Mouse (Mus musculus): ENCODE measurements at regions not wholly inside any gene's neighbourhood (a gene's known extent, or its start where the extent isn't known, plus 50 kb on each side); places are given as distances from the start of the nearest gene placed in this dataset.

DNA sequence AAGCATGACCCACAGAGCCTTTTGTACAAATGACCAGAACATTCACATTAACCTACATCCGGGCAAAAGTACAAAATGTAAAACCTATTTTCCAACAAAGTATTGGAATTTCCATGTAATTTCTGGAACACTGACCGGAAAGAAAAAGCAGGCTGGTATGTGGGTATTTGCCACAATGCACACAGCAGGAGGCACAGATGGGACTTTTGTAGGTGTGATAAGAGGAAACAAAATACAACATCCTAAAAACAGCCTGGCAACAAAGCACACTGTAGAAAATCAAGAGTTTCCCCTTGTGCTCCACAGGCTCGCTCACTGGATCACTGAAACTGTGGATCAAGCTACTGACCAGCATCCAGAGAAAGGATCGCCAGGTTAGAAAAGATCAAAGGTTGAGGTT is 94.4 kb downstream of the Sptssa start:
- DNase-seq (ENCODE audit: low spot score) (no peak), ATAC-seq (no peak)
- no peaks in the 10 kb centered on the region for H3K9me3 ChIP-seq (ENCODE audit: low read length)
- H3K4me2 ChIP-seq (ENCODE audit: low read depth, low read length), result no peak overlapping the region
- 89% methylated on average over 4 of the region's 4 CpGs for WGBS
- H3K9ac ChIP-seq (replicated peaks; ENCODE audit: low read length), result no peak overlapping the region
- no peaks in the 10 kb centered on the region for H3K36me3 ChIP-seq (ENCODE audit: insufficient read depth, low read length)
- no peak overlapping the region for H3K27ac ChIP-seq
- H3K4me3 ChIP-seq (ENCODE audit: low read length), result no peak overlapping the region
- H3K27me3 ChIP-seq (ENCODE audit: insufficient read depth, low read length), result no peaks in the 10 kb centered on the region
- TF ChIP-seq CTCF (IDR thresholded peaks at IDR 0.05; ENCODE audit: low read depth), result no peak
- H3K4me1 ChIP-seq (ENCODE audit: insufficient read depth, low read length), result no peaks in the 10 kb centered on the region

DNA sequence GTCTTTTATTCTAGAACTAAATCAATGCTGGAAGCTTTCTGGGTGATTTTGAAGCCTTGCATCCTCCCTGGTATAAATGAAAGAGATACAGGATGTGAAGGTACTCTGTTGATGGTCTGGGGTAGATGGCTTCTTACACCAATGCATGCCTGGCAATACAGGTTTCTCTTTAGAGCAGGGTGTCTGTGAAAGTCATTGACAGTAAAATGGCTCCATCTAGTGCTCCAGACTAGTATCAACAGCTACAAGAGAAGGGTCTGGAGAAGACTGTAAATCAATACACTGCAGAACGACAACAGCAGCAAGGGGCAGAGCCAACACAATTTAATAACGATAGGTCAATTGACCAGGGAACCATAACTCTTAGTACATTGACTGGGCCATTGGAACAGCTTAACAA is 98.3 kb downstream of the Sptssa start:
- peak; percentile 86 for DNase-seq (ENCODE audit: low spot score)
- peak; percentile 83 for TF ChIP-seq CTCF (IDR thresholded peaks at IDR 0.05; ENCODE audit: low read depth)
- Histone ChIP-seq H3K27ac (no peak overlapping the region), H3K9me3 (ENCODE audit: low read length) (no peaks in the 10 kb centered on the region), H3K27me3 (ENCODE audit: insufficient read depth, low read length) (no peaks in the 10 kb centered on the region), H3K9ac (replicated peaks; ENCODE audit: low read length) (no peak overlapping the region), H3K4me2 (ENCODE audit: low read depth, low read length) (no peak overlapping the region), H3K4me3 (ENCODE audit: low read length) (no peak overlapping the region), H3K4me1 (ENCODE audit: insufficient read depth, low read length) (no peaks in the 10 kb centered on the region), H3K36me3 (ENCODE audit: insufficient read depth, low read length) (no peaks in the 10 kb centered on the region)
- 44% methylated on average over 2 of the region's 2 CpGs for WGBS
- peak; percentile 83 for ATAC-seq

DNA sequence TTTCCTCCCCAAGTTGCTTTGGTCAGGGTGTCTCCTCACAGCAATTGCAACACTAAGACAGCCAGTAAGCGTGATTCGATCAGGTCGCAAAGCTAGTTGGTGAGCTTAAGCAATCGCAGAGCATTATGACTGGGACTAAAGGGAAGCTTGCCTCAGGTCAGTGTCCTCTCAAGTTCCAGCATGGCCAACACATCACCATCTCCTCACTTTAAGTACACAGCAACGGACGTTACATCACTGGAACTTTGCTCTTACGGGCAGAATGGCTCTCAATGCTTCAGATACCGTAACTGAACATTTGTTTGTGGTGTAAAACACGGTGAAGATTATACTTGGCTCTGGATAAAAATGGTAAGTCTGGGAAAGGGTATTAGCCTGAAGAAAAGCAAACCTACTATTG is 106.7 kb downstream of the Sptssa start:
- Histone ChIP-seq H3K9ac (replicated peaks; ENCODE audit: low read length) (no peak overlapping the region), H3K27ac (no peak overlapping the region), H3K27me3 (ENCODE audit: insufficient read depth, low read length) (no peaks in the 10 kb centered on the region), H3K4me1 (ENCODE audit: insufficient read depth, low read length) (no peaks in the 10 kb centered on the region), H3K9me3 (ENCODE audit: low read length) (no peaks in the 10 kb centered on the region), H3K4me3 (ENCODE audit: low read length) (no peak overlapping the region), H3K36me3 (ENCODE audit: insufficient read depth, low read length) (no peaks in the 10 kb centered on the region), H3K4me2 (ENCODE audit: low read depth, low read length) (no peak overlapping the region)
- ATAC-seq (no peak), DNase-seq (ENCODE audit: low spot score) (no peak)
- WGBS, result 90% methylated on average over 9 of the region's 9 CpGs
- TF ChIP-seq CTCF (IDR thresholded peaks at IDR 0.05; ENCODE audit: low read depth), result no peak

DNA sequence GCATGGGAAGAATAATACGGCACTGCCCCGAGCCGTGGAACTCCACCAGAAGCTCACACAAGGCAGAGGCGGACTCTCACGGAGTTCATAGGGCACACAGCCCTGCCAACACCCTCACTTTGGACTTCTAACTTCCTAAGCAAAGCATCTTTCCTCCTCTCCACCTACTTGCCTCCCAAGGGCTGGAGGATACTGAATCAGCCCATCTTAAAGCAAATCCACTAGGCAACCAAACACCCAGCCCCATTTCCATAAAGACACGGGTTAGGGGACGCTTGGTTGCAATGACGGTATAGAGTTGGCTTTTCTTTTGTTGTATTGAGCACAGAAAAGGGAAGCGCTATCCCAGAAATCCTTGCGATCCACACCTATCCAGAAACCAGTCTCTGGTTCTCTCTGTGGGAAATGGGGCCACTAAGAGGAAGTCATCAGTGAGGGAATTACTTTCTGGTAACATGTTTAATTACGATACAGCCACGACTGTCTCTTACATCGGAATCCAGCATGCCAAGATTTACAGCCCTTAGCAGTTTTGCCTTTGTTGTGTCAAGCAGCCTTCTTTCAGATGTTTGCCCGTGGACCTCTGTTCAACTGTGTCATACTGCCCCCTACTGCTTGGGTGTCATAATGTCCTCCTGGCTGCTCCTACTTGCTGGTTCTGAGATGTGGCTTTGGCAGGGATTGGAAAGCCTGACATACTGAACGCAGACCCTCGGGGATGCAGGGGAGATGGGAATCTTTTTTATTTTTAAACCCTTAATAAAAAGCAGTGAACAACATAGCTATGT is 110.4 kb downstream of the Sptssa start:
- Histone ChIP-seq H3K4me2 (ENCODE audit: low read depth, low read length) (peak overlapping the region; percentile 39), H3K9me3 (ENCODE audit: low read length) (no peaks in the 10 kb centered on the region), H3K9ac (replicated peaks; ENCODE audit: low read length) (no peak overlapping the region), H3K27ac (no peak overlapping the region), H3K27me3 (ENCODE audit: insufficient read depth, low read length) (no peaks in the 10 kb centered on the region), H3K4me1 (ENCODE audit: insufficient read depth, low read length) (no peaks in the 10 kb centered on the region), H3K36me3 (ENCODE audit: insufficient read depth, low read length) (no peaks in the 10 kb centered on the region), H3K4me3 (ENCODE audit: low read length) (no peak overlapping the region)
- peak; percentile 85 for TF ChIP-seq CTCF (IDR thresholded peaks at IDR 0.05; ENCODE audit: low read depth)
- peak; percentile 89 for DNase-seq (ENCODE audit: low spot score)
- 27% methylated on average over 16 of the region's 16 CpGs for WGBS
- ATAC-seq, result peak; percentile 76; the same call in 1 of the 2 replicates

DNA sequence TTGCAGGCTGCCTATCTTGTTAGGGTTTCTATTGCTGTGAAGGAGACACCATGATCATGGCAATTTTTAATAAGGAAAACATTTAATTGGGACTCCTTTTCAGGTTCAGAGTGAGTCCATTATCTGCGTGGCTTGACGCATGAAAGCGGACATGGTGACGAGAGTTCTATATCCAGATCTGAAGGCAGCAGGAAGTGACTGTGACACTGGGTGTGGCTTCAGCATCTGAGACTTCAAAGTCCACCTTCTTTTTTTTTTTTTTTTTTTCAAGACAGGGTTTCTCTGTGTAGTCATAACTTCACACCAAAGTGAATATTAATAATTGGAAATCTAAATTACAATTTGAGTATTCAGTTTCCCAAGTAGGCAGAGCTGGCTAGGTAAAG is 118.1 kb downstream of the Sptssa start:
- Histone ChIP-seq H3K27ac (no peak overlapping the region), H3K4me1 (ENCODE audit: insufficient read depth, low read length) (no peaks in the 10 kb centered on the region), H3K9me3 (ENCODE audit: low read length) (no peaks in the 10 kb centered on the region), H3K4me2 (ENCODE audit: low read depth, low read length) (no peak overlapping the region), H3K9ac (replicated peaks; ENCODE audit: low read length) (no peak overlapping the region), H3K27me3 (ENCODE audit: insufficient read depth, low read length) (no peaks in the 10 kb centered on the region), H3K4me3 (ENCODE audit: low read length) (no peak overlapping the region), H3K36me3 (ENCODE audit: insufficient read depth, low read length) (no peaks in the 10 kb centered on the region)
- no peak for TF ChIP-seq CTCF (IDR thresholded peaks at IDR 0.05; ENCODE audit: low read depth)
- WGBS, result 91% methylated on average over 4 of the region's 4 CpGs
- ATAC-seq, result no peak
- no peak for DNase-seq (ENCODE audit: low spot score)

DNA sequence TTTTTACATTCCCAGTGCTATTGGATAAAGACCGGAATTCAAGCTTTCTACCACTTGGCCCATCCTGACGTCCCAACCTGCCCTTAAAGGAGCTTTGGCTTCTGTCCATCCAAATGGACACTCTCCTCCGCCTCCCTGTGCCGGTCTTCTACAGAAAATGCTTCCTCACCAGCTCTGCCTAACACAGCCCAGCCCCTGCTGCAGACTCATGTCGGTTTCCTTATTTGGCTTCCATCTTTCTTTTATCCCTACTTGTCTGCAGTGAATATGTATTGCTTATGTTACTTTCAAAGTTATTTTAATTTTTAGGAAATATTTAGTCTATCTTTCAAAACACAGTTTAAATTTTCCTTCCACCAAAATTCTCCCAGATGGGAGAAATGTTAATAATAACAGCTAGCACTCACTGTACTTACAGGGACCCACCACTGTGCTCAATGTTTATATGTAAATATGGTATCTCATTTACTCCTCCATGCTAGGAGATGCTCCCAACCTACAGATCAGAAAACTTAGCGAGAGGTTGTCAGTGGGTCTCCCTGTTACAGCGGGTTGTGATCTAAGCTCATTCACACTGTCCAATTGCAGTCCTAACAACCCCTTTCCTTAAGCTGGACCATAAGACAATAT is 118.6 kb downstream of the Sptssa start:
- Histone ChIP-seq H3K36me3 (ENCODE audit: insufficient read depth, low read length) (no peaks in the 10 kb centered on the region), H3K9ac (replicated peaks; ENCODE audit: low read length) (no peak overlapping the region), H3K9me3 (ENCODE audit: low read length) (no peaks in the 10 kb centered on the region), H3K4me3 (ENCODE audit: low read length) (no peak overlapping the region), H3K27ac (no peak overlapping the region), H3K4me1 (ENCODE audit: insufficient read depth, low read length) (no peaks in the 10 kb centered on the region), H3K27me3 (ENCODE audit: insufficient read depth, low read length) (no peaks in the 10 kb centered on the region), H3K4me2 (ENCODE audit: low read depth, low read length) (no peak overlapping the region)
- WGBS, result 82% methylated on average over 7 of the region's 7 CpGs
- ATAC-seq (no peak), DNase-seq (ENCODE audit: low spot score) (no peak)
- no peak for TF ChIP-seq CTCF (IDR thresholded peaks at IDR 0.05; ENCODE audit: low read depth)

DNA sequence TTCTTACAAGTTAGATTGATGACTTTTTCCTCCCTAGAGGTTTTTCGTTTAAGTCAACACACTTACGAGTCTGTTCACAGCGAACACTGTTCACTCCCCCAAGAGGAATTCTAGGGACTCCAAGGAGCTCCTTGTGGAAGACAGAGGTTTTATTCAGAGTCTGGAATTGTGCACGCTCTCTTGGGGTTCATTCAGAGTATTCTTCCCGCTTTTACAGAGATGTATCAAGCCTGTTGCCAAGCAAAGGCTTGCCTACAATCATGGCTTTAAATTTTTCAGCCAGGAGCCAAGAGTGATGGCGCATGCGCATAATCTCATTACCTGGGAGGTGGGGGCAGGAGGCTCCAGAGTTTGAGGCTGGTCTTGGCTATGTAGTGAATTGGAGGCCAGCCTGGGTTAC is 119.4 kb downstream of the Sptssa start:
- Histone ChIP-seq H3K27ac (no peak overlapping the region), H3K27me3 (ENCODE audit: insufficient read depth, low read length) (no peaks in the 10 kb centered on the region), H3K36me3 (ENCODE audit: insufficient read depth, low read length) (no peaks in the 10 kb centered on the region), H3K9me3 (ENCODE audit: low read length) (no peaks in the 10 kb centered on the region), H3K4me2 (ENCODE audit: low read depth, low read length) (no peak overlapping the region), H3K4me1 (ENCODE audit: insufficient read depth, low read length) (no peaks in the 10 kb centered on the region), H3K9ac (replicated peaks; ENCODE audit: low read length) (no peak overlapping the region), H3K4me3 (ENCODE audit: low read length) (no peak overlapping the region)
- ATAC-seq, result no peak
- WGBS, result 50% methylated on average over 7 of the region's 7 CpGs
- TF ChIP-seq CTCF (IDR thresholded peaks at IDR 0.05; ENCODE audit: low read depth), result no peak
- peak; percentile 34 for DNase-seq (ENCODE audit: low spot score)

All from hindbrain, postnatal 0 days (tissue).